Mouse (Mus musculus): ENCODE results near the gene Reck. TPM values are rescaled to one million over a fixed set of nuclear protein-coding genes. Genes with fewer than 3 reads are reported as not detected.

Reck gene
- polyA plus RNA-seq, 1 experiment from 2014 or later: 2.3 TPM

DNA sequence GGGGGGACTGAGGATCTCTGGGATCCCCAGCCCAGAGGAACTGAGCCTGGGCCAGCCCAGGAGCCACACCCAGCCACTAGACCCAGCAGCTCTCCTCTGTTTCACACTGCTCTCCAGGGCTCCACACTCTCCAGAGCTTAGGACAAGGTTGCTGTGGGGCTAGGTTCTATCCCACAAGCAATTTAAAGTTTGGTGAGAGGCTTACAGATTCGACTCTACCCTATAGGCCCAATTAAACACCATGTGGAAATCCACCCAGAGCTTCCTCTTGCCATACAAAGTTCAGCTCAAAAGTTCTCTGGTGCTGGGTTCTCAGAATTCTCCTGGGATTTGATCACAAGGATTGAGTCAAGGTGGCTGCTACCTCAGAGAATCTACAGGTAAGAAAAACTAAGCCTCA, 35.2 kb upstream of the Reck start, which contains the start of gene Olfr157:
Gene Olfr157 (minus strand): TSS at position 101 of the 400 bp plus-strand sequence.
- Histone ChIP-seq H3K27ac (ENCODE audit: low read depth) (no peak within 1 kb of the TSS), H3K4me3 (ENCODE audit: low read depth, low read length) (no peak within 1 kb of the TSS), H3K27me3 (ENCODE audit: insufficient read depth, low read length) (no peaks in the 10 kb centered on the region), H3K9me3 (ENCODE audit: low read length) (0 out of 2 replicates have a peak, but pooled peaks cover 2% of the 10 kb centered on the region), H3K4me2 (ENCODE audit: low read depth, low read length) (no peak within 1 kb of the TSS), H3K9ac (replicated peaks) (no peak within 1 kb of the TSS), H3K36me3 (replicated peaks; ENCODE audit: insufficient read depth, low read length) (no peaks in the 10 kb centered on the region), H3K4me1 (ENCODE audit: insufficient read depth) (no peaks in the 10 kb centered on the region)
- DNase-seq: no peak
- TF ChIP-seq EP300 (IDR thresholded peaks at IDR 0.05; ENCODE audit: low read depth): no peak
- no peak for TF ChIP-seq CTCF (IDR thresholded peaks at IDR 0.05; ENCODE audit: low read depth)
- 63% methylated on average over 1 of the region's 1 CpGs for WGBS (ENCODE audit: insufficient replicate concordance)
- ATAC-seq: no peak

DNA sequence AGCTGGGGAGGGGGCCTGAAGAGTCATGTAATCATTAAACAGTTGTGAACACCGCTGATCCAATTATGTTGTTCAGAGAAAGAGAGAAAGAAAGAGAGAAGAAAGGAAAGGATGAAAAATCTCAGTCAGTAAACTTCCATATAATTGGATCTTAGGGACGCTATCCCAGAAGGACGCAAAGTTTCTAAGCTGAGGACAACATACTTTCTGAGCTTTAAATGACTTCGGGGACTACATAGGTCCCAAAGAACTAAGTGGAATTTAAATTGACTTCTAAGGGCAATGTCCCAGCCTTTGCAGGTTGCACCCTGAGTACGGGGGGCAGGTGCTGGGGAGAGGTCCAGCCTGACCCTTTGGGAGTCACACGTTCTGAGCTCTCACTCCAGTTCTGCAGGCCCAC, 24.1 kb upstream of the Reck start, which contains the start of gene Olfr155:
Gene Olfr155 (plus strand): TSS at position 301 of the 400 bp plus-strand sequence.
- Histone ChIP-seq H3K4me3 (ENCODE audit: low read depth, low read length) (no peak within 1 kb of the TSS), H3K36me3 (replicated peaks; ENCODE audit: insufficient read depth, low read length) (no peaks in the 10 kb centered on the region), H3K9me3 (ENCODE audit: low read length) (no peaks in the 10 kb centered on the region), H3K4me2 (ENCODE audit: low read depth, low read length) (no peak within 1 kb of the TSS), H3K27ac (ENCODE audit: low read depth) (no peak within 1 kb of the TSS), H3K4me1 (ENCODE audit: insufficient read depth) (no peaks in the 10 kb centered on the region), H3K27me3 (ENCODE audit: insufficient read depth, low read length) (no peaks in the 10 kb centered on the region), H3K9ac (replicated peaks) (no peak within 1 kb of the TSS)
- WGBS (ENCODE audit: insufficient replicate concordance): 81% methylated on average over 6 of the region's 6 CpGs
- ATAC-seq (no peak), DNase-seq (no peak)
- no peak for TF ChIP-seq EP300 (IDR thresholded peaks at IDR 0.05; ENCODE audit: low read depth)
- no peak for TF ChIP-seq CTCF (IDR thresholded peaks at IDR 0.05; ENCODE audit: low read depth)

DNA sequence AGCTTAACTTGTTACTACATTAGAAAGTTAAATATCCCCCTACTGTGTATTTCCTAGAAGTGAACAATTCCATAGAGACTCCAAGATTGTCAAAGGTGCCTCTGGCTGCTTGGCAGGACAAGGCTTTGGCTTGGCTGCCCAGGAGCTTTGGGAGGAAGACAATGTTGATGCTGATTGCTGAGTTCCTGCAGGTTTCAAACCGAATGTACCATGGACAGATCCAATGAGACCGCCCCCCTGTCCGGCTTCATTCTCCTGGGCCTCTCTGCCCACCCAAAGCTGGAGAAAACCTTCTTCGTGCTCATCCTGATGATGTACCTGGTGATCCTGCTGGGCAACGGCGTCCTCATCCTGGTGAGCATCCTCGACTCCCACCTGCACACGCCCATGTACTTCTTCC, 21.2 kb upstream of the Reck start:
- no peak overlapping the region for H3K4me3 ChIP-seq (ENCODE audit: low read depth, low read length)
- no peaks in the 10 kb centered on the region for H3K9me3 ChIP-seq (ENCODE audit: low read length)
- ATAC-seq (no peak), DNase-seq (no peak)
- TF ChIP-seq EP300 (IDR thresholded peaks at IDR 0.05; ENCODE audit: low read depth) (no peak), CTCF (IDR thresholded peaks at IDR 0.05; ENCODE audit: low read depth) (no peak)
- no peaks in the 10 kb centered on the region for H3K36me3 ChIP-seq (replicated peaks; ENCODE audit: insufficient read depth, low read length)
- H3K27ac ChIP-seq (ENCODE audit: low read depth): no peak overlapping the region
- H3K4me2 ChIP-seq (ENCODE audit: low read depth, low read length): no peak overlapping the region
- 67% methylated on average over 8 of the region's 8 CpGs for WGBS (ENCODE audit: insufficient replicate concordance)
- H3K9ac ChIP-seq (replicated peaks): no peak overlapping the region
- no peaks in the 10 kb centered on the region for H3K4me1 ChIP-seq (ENCODE audit: insufficient read depth)
- no peaks in the 10 kb centered on the region for H3K27me3 ChIP-seq (ENCODE audit: insufficient read depth, low read length)

DNA sequence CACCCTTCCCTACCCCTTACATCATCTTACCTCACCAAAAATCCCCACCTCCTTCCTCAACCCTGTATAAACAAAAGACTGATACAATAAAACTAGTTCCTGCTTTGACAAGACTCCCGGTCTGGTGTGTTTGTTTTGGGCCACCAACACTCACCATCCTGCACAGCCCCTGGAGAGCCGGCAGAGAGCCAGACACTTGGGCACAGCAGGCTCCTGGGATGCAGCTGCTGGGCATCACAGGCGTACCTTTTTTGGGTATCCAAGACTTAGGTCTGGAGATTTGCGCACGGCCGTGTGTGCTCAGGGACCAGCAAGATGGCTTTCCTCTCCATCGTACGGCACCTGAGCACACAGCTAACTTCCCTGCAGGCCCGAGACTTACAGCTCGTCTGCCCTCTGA, 15.4 kb upstream of the Reck start:
- TF ChIP-seq EP300 (IDR thresholded peaks at IDR 0.05; ENCODE audit: low read depth) (no peak), CTCF (IDR thresholded peaks at IDR 0.05; ENCODE audit: low read depth) (no peak)
- H3K9ac ChIP-seq (replicated peaks): no peak overlapping the region
- DNase-seq (no peak), ATAC-seq (no peak)
- H3K4me3 ChIP-seq (ENCODE audit: low read depth, low read length): no peak overlapping the region
- H3K36me3 ChIP-seq (replicated peaks; ENCODE audit: insufficient read depth, low read length): no peaks in the 10 kb centered on the region
- 77% methylated on average over 10 of the region's 10 CpGs for WGBS (ENCODE audit: insufficient replicate concordance)
- H3K27me3 ChIP-seq (ENCODE audit: insufficient read depth, low read length): no peaks in the 10 kb centered on the region
- H3K4me1 ChIP-seq (ENCODE audit: insufficient read depth): no peaks in the 10 kb centered on the region
- H3K9me3 ChIP-seq (ENCODE audit: low read length): no peaks in the 10 kb centered on the region
- no peak overlapping the region for H3K4me2 ChIP-seq (ENCODE audit: low read depth, low read length)
- H3K27ac ChIP-seq (ENCODE audit: low read depth): no peak overlapping the region

DNA sequence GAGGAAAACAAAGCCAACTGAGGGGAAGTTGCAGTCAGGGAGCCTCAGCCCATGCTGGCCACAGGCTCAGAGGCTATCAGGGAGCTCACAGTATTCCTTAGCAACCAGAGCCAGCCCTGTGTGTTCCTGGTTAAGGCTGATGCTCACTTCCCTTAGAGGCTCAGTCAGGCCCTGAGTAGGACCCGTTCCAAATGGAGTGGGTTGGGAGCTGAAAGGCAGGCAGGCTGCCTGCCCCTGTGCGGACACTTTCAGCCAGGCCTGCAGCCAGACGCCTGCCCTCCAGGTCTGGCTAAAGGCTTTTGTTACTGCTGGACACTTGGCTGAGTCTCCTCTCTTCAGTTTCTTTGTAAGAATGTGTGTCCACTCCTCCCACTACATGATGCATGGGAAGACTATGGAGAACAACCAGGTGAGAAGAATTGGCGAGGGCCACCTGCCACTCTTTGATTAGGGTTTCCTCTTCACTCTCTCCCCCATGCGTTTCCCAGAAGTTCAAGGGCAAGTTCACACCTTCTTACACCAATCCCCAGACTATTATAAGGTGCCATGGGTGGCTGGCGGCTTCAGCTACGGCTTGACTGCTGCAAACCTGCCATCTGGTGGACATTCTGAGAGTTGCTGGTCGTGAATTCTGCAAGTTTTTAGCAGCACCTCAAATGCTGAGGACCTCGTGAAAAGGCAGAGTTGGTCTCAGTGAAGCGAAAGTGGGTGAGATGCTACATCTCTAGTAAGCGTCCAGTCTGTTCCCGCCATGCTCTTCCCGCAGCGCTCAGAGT, 14.4 kb upstream of the Reck start:
- Histone ChIP-seq H3K4me2 (ENCODE audit: low read depth, low read length) (no peak overlapping the region), H3K4me1 (ENCODE audit: insufficient read depth) (no peaks in the 10 kb centered on the region), H3K27me3 (ENCODE audit: insufficient read depth, low read length) (no peaks in the 10 kb centered on the region), H3K9ac (replicated peaks) (no peak overlapping the region), H3K27ac (ENCODE audit: low read depth) (no peak overlapping the region), H3K4me3 (ENCODE audit: low read depth, low read length) (no peak overlapping the region), H3K36me3 (replicated peaks; ENCODE audit: insufficient read depth, low read length) (no peaks in the 10 kb centered on the region), H3K9me3 (ENCODE audit: low read length) (no peaks in the 10 kb centered on the region)
- ATAC-seq (no peak), DNase-seq (peak; percentile 69)
- TF ChIP-seq CTCF (IDR thresholded peaks at IDR 0.05; ENCODE audit: low read depth) (peak; percentile 86), EP300 (IDR thresholded peaks at IDR 0.05; ENCODE audit: low read depth) (no peak)
- WGBS (ENCODE audit: insufficient replicate concordance): 21% methylated on average over 14 of the region's 14 CpGs

DNA sequence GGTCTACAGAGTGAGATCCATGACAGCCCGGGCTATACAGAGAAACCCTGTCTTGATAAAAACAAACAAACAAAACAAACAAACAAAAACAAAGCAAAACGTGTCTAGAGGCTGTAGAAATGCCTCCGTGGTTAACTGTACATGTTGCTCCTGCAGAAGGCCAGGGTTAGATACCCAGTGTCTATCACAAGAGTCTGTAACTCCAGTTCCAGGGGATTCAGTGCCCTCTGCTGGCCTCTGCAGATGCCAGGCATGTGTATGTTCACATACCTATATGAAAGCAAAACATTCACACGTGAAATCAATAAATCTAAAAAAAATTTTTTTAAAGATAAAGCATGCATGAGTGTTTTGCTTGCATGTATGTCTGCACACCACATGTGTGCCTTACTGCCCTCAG, 12.0 kb upstream of the Reck start:
- H3K9ac ChIP-seq (replicated peaks): no peak overlapping the region
- H3K4me1 ChIP-seq (ENCODE audit: insufficient read depth): no peaks in the 10 kb centered on the region
- DNase-seq: no peak
- 51% methylated on average over 4 of the region's 4 CpGs for WGBS (ENCODE audit: insufficient replicate concordance)
- no peaks in the 10 kb centered on the region for H3K9me3 ChIP-seq (ENCODE audit: low read length)
- no peak for TF ChIP-seq EP300 (IDR thresholded peaks at IDR 0.05; ENCODE audit: low read depth)
- TF ChIP-seq CTCF (IDR thresholded peaks at IDR 0.05; ENCODE audit: low read depth): peak; percentile 12; the same call in 1 of the 2 replicates
- ATAC-seq: no peak
- H3K4me2 ChIP-seq (ENCODE audit: low read depth, low read length): no peak overlapping the region
- H3K4me3 ChIP-seq (ENCODE audit: low read depth, low read length): no peak overlapping the region
- no peaks in the 10 kb centered on the region for H3K36me3 ChIP-seq (replicated peaks; ENCODE audit: insufficient read depth, low read length)
- no peaks in the 10 kb centered on the region for H3K27me3 ChIP-seq (ENCODE audit: insufficient read depth, low read length)
- H3K27ac ChIP-seq (ENCODE audit: low read depth): no peak overlapping the region
